Mouse (Mus musculus) gastrocnemius, postnatal 4 days (tissue): Measurements from ENCODE around the gene Utp3. TPM values are rescaled to one million over a fixed set of nuclear protein-coding genes. Genes with fewer than 3 reads are reported as not detected.
A peak's percentile ranks its signal among the peaks of the same experiment; 100 is the strongest.
"Not testable (repeated sequence)": the region's sequence is repeated elsewhere in the genome, so short reads cannot be mapped to it uniquely, and the experiment has no call there.

Experiments used
- DNase-seq, 2 experiments: peaks; one replicate each; pipeline ENCODE4 v3.0.0; 2021 to 2022; ENCODE audit warnings: low spot score in 2 of 2, mixed read lengths in 2 of 2
- long read RNA-seq, 2 experiments: library from polyadenylated mRNA; stranded (forward); transcript quantifications; one replicate each; pipeline ENCODE4 v2.0.0; 2021
- total RNA-seq, 2 experiments: library from RNA; stranded (reverse); gene quantifications; 2 replicates each; pipeline ENCODE4 v1.2.3; 2021

Gene Utp3
- 10 to 100 TPM; 34.1 to 35.1 TPM for total RNA-seq
- long read RNA-seq, experiment 1, transcript Utp3-201 (1 exons, 1,629 nt) = major isoform, 49 of 49 reads
- long read RNA-seq, experiment 1, partial matches to known transcripts = 0 of 49 reads
- long read RNA-seq, experiment 1, other reads (novel, unspliced or antisense) = 0 of 49 reads
- long read RNA-seq, experiment 2, transcript Utp3-201 (1 exons, 1,629 nt) = major isoform, 50 of 50 reads
- long read RNA-seq, experiment 2, partial matches to known transcripts = 0 of 50 reads
- long read RNA-seq, experiment 2, other reads (novel, unspliced or antisense) = 0 of 50 reads

DNA sequence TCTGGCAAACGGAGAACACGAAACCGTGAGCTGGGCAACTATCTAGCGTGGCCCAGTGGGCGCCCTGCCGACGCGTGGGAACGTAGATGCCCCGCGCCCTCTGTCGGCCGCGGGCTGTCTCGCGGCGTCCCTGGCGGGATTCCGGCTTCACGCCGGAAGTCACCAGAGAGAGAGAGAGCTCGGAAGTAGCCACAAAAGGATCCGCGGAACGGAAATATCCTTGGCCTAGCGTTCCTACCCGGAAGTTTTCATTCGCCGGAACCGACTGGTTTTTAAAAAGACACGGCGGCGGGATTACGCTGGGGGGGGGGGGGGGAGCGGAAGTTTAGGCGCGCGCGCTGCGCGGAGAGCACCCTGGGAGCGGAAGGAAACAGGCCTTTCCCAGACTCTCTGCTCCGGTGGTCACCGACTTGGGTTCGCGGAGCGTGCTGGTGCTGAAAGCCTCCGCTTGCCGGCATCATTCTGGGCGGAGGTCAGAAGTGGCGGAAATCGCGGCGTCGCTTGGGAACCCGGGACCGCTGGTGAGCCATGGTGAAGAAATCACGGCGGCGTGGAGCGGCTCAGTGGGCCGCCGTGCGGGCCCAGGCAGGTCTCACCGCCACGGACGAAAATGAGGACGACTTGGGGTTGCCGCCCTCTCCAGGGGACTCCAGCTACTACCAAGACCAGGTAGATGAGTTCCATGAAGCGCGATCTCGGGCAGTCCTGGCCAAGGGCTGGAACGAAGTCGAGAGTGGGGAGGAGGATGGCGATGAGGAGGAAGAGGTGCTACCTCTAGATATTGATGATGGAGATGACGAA is at the start of gene Utp3:
TSS of gene Utp3 (plus strand) at position 377 of the 801 bp plus-strand sequence.
- DNase-seq = peak; percentile 84 to 90

DNA sequence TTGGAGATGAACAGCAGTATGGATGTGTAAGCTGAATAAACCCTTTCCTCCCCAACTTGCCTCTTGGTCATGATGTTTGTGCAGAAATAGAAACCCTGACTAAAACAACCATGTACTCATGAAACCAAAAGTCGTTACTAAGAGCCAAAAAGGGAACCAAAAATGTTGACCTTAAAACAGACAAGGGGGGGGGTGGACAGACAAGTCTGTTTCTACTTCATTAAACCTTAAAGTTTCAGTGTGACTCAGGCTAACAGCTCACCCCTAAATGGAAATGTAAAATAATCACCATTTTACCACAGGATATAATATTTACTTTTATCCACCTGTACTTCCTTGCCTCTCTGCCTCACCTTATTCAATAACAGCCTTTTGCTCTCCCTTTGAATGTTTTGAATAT is 45.7 kb upstream of the Utp3 start:
- DNase-seq = no peak

DNA sequence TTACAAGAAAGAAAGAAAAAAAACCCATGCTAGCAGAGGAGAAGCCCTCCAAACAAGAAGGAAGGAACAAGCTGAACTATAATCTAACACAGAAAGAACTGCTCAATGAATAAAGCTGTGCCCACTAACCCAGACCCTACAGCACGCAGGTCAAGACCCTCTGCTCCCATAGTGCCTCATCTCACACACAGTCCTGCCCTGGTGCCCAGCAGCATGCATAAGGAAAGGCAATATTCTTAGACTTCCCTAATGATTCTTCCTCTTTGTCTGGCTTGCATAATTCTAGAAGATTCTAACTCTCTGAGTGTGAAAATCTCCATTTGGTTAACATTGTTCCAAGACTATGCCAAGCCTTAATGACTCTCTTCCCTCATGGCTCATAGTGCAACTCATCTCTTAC is 45.3 kb upstream of the Utp3 start:
- no peak for DNase-seq

DNA sequence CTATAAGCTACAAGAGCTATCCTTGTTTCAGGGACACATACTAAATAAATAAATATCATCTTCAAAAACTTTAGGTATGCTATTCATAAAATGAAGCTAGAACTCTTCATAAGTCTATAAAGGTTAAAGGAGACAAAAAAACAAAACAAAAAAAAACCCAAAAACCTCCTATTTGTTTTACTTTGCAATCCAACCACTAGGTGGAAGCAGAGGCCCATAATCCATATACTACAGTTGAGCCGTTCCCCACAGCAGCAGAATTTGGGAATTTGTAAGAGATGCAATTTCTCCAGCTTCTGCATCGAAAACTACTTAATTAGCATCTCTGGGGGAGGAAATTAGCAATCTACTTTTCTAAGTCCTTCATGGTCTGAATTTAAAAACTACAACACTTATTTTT is 35.0 kb upstream of the Utp3 start:
- no peak for DNase-seq

DNA sequence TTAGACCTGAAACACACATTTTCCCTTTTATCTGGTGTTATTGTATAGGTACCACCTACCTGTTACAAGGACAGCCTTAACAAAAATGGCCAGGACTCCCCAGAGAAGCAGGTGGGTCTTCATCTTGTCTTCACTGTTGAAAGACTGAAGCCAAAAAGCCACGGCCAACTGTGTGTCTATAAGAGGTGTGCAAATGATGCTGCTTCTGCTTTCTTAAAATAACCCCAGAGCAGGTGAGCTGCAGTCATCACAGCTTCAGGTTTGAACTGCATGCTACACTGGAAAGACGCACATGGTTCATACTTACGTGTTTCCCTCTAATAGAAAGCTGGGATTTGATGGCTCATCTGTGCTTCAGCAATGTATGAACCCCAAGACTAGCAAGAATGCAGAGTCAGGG is 26.6 kb upstream of the Utp3 start, which contains the start of gene Jchain:
TSS of gene Jchain (minus strand) at position 235 of the 400 bp plus-strand sequence.
- DNase-seq = no peak

DNA sequence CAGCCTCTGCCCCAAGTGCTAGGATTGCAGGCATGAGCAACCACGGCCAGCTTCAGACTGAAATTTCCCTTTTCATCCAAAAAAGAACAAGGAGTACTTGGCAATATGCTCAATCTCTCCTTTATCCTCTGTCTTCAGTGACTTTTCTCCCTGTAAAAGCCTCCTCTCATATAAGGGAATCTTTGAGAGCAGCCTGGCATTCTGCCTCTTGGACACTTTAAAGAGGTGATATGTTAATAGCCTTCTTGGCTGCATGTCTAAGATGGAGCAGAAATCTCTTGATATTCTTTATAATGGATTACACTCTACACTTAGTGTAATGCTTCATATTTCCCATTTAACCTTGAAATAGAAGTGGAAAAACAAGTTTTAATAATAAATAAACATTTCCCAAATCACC is 23.4 kb upstream of the Utp3 start:
- no peak for DNase-seq

DNA sequence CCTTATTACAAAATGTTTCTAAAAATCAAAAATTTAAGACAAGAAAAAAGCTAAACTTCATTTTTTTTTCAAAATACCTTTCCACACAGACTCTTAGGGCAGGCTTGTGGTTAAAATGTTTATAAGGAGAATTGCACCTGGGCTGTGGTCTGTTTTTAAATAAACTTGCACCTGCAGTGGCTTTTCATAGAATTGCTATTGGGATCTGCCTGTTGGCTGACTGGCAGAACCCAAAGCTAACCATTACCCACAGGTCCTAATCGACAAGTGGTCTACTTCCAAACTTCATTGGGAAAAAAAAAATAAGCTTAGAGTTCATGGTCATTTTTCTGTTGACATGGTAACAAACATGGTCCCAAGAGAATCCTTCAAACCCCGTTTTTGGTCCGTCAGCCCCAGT is 19.6 kb upstream of the Utp3 start:
- DNase-seq = no peak

DNA sequence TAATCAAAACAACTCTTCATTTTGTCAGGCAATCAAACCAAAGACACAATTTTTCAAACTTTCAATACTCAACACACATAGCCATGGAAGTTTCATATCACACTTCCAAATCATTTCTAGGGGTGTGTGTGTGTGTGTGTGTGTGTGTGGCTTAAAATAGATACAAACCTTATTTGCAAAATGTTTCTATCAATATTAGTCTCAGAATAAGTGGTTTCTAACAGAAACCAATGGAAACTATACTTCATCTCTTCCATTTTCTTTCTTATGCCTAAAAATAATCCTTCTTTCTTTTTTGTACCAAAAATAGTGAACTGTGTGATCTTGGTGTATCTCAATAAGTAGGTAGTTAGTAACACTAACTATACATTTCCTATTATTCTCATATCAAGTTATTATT is 13.4 kb upstream of the Utp3 start:
- DNase-seq = no peak

DNA sequence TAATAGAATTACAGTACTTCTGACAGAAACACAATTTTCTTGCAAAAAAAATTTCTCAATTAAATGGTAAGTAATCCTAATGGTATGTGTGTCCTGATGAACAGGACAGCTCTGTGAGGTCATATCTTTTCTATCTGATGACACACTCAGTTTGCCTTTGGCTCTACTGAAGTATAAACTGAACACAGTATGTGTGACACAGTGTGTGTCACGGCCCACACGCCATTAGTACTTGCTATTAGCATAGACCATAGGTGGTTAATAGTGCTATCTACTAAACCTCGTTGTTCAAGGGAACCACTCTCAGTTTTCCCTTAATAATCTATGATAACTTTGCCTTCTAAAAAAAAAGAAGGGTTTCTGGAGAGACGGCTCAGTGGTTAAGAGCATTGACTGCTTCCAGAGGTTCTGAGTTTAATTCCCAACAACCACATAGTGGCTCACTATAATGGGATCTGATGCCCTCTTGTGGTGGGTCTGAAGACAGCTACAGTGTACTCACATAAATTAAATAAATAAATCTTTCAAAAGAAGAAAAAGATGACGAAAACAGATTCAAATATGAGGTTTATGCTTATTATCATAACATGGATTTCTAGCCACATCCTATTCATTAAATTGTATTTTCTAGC is 11.5 kb upstream of the Utp3 start:
- peak in 1 of 2 experiments; percentile 45 for DNase-seq

DNA sequence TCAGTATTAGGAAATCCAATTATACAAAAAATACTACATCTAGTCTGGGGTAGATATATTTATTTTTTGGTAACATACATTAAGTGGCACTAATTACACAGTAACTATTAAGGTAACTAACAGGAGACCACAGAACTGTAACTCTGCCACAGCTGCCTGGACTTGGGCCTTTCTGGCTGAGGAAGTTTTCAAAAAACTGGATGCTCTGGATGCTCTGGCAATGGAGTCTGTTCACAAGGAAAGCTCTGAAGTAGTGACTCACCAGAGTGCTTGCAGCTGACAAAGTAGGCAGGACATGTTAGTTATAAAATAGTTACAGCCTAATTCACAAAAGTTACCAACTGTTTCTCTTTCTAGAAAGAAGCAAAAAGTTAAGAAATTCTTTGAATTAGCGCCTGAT is 9.9 kb upstream of the Utp3 start:
- not testable (repeated sequence) for DNase-seq

DNA sequence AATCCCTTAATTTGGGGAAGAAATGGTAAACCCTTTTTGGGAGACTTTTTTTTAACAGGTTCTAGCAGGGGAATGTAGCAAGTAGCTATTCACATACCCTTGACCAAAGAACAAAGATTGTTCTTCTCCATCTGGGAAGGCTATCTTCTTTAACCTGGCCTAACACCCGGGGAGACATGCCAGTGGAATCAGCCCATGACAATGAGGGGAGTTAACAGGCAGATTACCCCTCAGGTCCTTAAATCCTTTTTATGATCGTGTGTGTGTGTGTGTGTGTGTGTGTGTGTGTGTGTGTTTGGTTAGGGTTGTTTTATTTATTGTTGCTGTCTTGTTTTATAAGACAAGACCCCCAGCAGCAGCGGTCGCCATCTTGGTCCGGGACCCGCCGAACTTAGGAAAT is 8.7 kb upstream of the Utp3 start:
- DNase-seq = no peak

DNA sequence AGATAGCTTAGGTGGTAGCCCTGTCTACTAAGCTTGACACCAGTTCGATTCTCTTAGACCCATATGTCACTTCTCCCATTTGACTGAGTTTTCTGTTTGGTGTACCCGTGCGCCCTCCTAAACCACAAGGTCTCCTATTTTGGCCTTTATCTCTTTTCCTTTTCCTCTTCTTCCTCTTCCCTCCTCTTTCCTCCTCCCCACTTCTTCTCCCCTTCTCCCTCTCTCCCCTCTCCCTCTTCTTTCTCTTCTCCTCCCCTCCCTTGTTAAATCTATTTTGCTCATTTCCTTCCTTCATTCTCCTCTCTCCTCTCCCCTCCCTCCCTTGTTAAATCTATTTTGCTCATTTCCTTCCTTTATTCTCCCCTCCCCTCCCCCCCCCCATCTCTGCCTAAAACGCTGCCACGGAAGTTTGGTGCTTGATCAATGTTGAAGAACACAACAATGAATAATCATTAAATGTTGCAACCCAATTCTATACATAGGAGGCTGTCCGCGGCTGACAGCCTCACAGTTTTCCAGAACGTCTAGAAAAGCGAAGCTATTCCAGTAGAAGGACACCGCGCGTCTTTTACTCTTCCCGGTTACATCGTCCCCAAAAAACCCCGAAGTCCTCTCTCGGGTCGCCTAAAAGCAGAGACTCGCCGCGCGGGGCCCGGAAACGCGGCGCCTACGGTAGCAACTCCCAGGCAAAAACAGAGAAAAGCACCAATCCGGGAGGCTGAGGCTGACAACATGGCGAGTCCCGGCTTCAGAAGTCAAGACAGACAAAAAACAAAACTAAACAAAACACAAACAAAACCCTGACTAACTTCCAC is 784 bp upstream of the Utp3 start:
- DNase-seq = peak in 1 of 2 experiments; percentile 23

DNA sequence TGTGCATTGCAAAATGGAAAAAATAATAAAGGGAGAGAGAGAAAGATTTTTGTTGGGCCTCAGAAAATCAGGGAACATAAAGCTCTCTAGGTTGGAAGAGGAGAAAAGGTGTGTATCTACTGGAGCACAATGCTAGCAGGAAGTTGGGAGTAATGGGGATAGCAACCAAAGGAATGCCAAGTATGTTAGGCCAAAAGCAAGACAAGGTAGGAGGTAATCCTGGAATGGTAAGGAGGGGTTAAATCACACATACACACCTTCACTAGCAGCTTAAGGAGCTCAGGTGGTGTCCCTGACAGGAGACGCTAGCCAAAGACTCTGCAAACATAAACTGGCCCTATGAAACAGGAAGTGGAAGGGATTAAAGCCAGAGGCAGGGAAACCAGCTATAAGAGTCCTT is 4.7 kb downstream of the Utp3 start:
- DNase-seq = no peak

DNA sequence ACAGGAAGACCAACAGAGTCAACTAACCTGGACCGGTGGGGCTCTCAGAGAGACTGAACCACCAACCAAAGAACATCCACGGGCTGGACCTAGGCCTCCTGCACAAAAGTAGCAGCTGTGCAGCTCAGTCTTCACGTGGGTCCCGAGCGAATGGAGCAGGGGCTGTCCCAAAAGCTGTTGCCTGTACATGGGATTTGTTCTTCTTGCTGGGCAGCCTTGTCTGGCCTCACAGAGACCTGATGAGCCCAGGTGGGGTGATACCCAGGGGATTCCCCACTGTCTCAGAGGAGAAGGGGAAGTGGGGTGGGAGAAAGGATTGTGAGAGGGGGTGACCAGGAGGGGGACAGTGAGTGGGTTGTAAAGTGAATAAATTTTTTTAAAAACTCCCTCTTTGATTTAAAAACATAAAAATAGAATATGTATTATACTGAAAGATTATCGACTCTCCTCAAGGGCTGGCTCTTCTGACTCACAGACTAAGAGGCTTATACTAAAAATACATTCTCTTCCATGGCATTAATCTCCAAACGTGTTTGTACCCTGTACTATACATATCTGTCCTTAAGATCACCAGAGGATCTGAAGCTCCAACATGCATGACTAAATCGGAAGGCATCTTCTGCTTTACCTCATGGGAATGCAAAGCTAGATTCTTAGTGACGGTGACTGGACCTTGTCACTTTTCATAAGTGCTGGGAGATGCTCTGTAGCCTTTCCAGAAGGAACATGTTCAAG is 7.0 kb downstream of the Utp3 start:
- no peak for DNase-seq

DNA sequence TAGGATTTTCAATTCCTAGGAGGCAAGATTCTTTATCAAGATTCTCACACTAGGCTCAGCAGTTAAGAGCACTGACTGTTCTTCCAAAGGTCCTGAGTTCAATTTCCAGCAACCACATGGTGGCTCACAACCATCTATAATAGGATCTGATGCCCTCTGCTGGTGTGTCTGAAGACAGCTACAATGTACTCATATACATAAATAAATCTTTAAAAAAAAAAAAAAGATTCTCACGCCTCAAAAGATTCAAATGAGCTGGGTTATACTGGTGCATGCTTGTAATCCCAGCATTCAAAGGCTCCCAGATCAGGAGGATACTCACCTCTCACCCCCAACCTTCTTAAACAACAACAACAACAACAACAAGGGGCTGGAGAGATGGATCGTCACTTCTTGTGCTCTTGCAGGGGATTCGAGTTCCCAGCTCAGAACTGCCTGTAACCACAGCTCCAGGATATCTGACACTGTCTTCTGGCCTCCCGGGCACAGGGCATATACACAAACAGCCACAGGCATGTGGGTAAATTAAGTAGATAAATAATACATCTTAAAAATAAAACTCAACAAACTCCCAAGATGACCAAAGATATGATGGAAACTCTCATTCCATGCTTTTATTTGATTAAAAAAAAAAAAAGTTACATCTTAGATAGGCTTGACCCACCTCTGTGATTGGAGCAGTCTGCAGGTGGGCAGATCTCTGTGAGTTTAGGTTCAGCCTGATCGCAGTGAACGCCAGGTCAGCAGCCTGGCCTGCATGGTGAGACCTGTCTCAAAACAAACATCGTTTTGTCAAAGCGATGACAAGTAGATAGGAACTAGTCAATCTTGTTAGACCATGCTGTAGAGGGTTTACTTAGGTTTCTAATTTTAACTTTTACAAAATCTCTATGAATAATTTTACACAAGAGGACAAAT is 8.9 kb downstream of the Utp3 start:
- no peak for DNase-seq

DNA sequence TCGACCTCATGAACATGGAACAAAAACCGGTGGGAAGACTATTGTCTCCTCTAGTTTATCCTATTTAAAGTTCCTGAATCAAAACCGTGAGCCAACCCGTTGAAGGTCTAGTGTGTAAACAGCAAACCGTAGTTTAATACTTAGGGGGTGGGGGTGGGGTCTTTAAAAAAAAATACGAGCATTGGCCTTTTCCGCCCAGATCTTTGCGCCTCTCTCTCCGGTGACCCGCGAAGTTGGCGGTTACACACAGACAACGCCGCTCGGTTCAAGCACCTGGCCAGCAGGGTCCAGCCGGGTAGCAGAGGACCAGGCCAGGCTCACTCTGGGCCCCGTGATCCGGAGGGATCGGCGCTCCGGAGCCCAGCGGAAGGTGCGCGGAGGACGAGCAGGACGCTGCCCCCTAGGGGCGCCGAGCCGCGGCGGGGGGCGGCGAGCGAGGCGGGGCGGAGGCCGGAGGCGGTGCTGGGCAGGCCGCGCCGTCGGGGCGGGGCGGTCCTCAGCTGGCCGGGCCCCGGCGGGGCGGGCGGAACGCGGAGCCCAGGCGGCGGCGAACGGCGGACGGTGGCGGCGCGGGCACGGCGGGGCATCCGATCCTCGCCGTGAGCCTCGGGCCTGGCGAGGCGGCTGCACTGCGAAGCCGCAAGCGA is 10.4 kb downstream of the Utp3 start, which contains the start of gene Rufy3:
TSS of gene Rufy3 (plus strand) at position 540 of the 647 bp plus-strand sequence.
- peak; percentile 73 to 87 for DNase-seq

DNA sequence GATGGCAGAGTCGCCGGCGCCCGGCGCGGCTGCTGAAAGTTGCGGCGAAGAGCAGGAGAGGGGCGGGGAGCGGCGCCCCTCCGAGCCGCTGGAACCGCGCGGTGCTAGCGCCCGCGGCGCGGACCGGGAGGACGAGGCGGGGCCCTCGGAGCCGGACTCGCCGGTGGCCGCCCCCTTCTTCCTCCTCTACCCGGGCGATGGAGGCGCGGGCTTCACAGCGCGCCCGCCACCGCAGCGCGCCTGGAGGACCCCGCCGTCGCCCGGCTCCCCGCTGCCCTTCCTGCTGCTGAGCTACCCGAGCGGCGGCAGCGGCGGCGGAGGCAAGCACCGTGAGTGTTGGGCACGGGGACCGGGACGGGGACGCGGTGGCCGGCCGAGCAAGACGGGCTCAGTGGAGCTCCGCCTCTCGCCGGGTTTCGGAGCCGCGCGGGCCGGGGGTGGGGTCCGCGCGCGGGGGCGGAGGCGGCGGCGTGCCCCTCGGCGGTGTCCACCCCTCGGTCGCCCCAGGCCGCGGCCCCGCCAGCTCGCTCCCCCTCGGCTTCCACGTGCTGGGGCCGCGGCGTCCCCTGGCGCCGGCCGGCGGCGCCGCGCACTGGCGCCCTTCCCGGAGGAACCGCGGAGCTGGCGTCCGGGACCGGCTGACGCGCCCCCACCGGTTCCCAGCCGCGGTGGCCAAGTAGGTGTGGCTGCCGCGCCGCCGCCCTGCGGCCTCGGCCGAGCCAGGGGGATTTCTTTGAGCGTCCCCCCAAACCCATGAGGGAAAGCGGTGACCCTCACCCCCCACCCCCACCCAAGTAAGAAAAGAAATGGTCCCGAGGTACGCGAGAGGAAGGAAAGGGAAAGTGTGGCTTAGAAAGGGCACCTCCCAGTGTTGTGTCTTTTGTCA is 11.1 kb downstream of the Utp3 start:
- peak; percentile 48 to 76 for DNase-seq
